Mouse (Mus musculus): ENCODE measurements around the gene Sec11a.
"Not testable (repeated sequence)": the region's sequence is repeated elsewhere in the genome, so short reads cannot be mapped to it uniquely, and the experiment has no call there.

The Sec11a gene

DNA sequence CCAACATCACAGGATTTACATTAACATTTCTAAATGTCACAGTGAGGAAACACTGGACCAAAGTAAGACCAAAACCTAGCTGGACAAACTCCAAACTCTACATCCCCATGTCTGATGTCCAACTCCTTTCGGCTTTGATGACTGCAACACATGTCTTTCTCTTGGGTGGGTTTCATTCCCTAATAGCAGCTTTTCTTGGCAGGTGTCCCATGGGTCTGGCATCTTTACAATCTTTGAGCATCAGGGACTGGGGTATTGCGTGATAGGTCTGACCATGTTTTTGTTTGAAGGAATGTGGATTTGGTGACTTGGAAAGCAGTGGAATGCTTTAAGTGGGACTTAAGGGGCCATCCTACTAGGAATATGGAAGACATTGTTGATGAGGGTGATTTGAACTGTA, 9.3 kb upstream of the Sec11a start:
- no peak for DNase-seq (ENCODE audit: low read depth, low spot score)

DNA sequence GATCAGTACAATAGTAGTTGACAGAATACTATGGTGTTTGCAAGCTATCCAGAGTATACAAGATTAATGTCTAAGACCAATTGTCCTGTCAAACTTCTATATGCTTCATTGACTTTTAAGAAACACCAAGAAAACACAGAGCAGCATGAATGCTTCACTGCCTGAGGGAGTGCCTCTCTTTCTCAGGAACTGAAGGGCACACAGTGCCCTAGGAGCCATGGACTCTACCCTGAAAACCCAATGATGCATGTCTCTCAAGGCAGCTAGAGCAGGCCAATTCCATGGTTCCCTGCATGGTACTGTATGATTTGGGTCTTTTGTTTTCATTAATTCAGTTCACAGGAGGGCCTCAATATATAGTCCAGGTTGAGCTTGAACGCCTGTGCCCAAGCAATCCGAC, 6.7 kb upstream of the Sec11a start:
- no peak for DNase-seq (ENCODE audit: low read depth, low spot score)

DNA sequence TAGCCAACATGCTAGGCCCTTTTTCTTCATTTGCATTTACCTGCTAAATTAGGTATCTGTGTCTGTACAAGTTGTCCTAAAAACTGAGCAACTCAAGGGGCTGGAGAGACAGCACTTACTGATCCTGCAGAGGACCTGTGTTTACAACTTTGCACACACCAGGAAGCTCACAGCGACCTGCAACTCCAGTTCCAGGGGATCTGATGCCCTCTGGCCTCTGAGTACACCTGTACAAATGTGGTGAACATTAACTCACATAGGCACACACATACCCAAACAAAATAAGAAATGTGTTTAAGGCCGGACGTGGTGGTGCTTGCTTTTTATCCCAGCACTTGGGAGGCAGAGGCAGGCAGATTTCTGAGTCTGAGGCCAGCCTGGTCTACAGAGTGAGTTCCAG, 4.6 kb upstream of the Sec11a start:
- no peak for DNase-seq (ENCODE audit: low read depth, low spot score)

DNA sequence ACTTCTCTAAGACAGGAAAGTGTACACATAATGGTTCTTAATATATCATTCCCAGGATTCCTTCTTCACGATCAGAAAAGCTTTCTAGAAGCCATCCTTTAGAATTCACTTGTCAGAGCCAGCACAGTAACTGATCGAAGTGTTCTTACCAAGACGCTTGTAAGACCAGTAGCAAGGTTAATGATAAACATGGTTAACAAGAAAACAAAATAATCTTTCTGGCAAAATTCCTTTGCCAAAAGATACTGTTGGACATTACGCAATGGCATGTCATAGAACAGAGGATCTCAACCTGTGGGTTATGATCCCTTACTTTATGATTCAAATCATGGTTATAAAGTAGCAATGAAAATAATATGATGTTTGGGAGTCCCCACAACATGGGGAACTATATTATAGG, 3.9 kb upstream of the Sec11a start:
- no peak for DNase-seq (ENCODE audit: low read depth, low spot score)

DNA sequence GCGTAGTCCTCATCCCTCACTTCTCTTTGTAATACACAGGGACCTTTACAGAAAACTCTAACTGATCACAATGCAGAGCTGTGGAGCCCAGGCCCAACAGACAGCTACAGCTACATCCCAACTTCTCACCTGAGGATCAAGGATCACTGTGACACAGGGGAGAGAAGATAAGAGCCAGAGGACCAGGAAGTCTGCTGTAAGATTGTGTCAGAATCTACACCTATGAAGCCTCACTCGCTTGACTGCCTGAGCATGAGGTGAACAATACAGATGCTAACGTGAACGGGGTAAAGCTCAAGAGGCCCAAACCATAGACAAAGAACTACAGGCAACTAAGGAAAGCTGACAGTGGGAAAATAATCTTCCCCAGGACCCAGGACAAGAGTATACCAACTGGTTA, 7.8 kb downstream of the Sec11a start:
- DNase-seq (ENCODE audit: low read depth, low spot score), result no peak

DNA sequence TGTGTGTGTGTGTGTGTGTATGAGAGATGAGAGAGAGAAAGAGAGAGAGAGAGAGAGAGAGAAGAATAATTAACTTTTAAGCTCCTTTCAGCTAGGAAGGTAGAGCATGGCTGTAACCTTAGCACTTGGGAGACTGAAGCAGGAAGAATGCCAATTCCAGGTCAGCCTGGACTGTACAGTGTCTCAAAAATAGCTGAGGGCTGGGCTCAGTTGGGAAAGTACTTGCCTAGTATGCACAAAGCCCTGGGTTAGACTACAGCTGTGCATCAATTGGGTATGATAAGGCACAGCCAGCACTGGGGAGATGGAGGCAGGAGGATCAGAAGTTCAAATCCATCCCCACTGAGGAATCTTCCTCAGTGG, 10.3 kb downstream of the Sec11a start:
- not testable (repeated sequence) for DNase-seq (ENCODE audit: low read depth, low spot score)

DNA sequence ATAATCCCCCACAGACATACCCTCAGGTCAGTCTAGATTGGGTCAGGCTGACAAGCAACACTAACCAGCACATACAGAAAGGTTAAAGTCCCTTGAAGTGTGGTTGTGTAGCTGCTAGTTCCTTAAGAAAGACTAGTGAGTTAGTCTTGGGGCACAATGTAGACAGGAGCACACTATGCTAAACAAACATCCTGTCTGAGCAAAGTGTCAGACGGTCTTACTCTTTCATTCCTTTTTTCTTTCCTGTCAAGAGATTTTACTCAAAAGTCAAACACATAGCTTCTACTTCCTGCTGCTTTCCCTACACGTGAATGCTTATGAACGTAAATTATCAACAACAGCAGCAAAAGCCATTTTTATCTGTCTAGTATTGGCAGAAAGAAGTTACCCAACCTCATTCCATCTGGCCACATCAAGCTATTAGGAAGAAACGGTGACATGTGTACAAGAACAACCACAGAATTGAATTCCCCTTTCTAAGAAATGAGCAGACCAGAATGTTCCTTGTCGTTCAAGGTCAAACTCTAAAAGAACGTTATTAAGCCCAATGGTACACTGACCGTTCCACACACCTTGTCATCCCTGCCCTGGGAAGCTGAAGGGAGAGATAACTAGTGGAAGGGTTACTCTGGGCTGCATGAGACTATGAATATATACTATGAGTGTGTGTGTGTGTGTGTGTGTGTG, 10.8 kb downstream of the Sec11a start:
- DNase-seq (ENCODE audit: low read depth, low spot score), result not testable (repeated sequence)

DNA sequence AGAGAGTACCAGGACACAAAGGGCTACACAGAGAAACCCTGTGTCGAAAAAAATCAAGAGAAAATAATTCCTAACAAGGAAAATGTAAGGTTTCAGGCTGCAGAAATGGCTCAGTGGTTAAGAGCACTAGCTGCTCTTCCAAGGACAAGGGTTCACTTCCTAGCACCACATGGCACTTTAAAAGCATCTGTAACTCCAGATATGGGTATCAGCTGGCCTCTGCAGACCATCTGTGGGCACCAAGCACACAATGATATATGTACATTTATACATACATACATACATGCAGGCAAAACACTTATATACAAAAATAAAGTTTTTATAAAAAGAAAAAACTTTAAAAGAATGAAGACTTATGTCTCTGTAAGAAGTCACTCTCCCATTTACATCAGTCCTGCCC, 11.7 kb downstream of the Sec11a start:
- DNase-seq (ENCODE audit: low read depth, low spot score), result no peak

DNA sequence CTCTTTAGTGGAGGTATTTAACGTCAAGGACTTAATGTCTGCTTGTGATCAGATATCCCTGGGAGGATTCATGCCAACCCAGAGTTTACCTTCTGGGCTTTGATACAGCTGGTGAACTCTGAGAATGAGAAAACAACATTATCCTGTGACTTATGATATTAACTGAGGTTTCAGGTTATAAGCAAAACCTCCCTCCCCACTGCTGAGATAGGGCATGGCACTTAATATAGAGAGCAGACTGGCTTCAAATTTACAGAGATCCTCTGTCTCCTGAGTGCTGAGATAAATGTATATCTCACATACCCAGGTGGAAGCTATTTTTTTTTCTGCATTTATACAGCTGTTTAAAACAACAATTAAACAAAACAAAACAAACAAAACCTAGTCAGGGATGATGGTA, 14.8 kb downstream of the Sec11a start:
- DNase-seq (ENCODE audit: low read depth, low spot score), result no peak

DNA sequence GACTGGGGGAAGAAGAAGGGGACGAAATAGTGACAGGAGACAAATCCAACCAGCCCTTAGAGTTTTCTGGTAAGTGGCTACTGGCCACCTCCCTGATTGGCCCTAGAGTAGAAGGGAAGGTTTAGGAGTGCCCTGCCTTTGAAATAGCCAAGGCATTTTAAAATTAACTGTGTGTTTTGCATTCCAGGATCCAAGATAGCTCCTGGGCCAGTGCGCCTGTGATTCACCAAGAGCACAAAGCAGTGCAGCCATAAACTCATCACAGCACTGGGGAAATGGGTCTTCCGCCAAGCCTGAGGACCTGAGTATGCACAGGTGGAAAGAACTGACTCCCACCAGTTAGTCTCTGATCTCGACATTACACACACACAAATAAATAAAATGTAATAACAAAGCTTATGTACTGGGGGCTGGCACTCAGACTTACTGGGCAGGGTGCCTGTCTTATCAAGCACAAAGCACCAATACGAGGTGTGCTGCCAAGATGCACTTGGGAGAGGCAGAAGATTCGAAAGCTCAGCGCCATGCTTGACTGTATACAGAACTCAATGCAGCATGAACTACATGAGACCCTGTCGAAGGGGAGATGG, 15.9 kb downstream of the Sec11a start:
- DNase-seq (ENCODE audit: low read depth, low spot score), result no peak

DNA sequence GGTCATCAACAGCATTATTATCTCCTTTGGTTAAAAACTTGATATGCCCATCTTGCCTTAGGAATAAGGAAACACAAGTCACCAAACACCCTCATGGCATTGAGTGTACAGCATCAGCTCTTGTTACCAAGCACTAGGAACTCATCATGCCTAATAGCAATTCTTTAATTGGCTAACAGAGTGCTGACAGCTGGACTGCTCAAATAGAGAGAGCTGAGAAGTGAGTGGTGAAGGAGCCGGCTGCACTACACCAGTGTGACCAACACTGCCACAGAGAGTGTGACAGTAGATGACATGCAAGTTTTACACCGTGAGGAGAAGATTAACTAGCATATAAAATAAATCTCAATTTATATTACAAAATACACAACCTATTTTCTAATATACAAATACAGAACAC, 24.4 kb downstream of the Sec11a start:
- DNase-seq (ENCODE audit: low read depth, low spot score), result no peak

DNA sequence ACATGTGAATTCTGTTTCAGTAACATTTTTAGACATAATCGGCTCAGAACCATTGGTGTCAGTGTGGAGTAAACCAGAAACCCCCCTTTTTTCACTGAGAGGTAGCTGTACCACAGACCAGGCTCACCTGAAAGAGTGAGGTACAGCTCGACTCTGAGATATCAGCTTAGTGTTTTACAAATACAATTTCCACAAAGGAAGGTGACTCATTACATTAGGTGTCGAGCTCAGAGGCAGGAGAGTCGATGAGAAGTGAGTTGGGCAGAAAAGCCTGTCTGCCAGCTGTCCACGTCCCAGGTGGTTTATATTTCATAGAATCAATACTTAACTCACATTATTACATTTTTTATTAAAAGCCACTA, 28.0 kb downstream of the Sec11a start:
- no peak for DNase-seq (ENCODE audit: low read depth, low spot score)

DNA sequence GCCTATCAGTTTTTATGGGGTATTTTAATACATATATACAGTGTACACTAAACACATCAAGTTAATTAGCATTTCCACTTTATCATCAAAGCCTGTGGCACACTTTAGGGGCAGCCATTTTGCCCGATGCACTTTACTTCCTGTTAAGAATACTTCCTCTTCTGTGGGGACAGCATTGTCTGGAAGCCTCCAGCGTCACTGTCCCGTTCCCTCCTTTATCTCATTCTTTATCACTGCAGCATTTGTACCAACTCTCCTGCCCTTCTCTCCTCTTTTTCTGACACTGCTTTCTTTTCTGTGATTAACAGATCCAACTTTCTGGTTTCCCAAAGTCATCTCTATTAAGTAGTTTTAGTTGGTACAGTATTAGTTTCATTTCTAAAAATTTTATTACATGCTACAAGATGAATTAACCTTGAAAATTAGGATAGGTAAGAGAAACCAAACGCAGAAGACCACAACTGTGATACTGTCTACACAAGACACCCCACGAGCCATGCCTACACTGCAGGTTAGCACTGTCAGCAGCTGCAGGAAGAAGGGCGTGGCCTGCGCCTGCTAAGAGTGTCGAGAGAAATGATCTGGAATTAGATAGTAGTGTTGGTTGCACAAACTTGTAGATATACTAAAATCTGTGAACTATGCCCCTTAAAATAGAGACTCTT, 28.5 kb downstream of the Sec11a start:
- no peak for DNase-seq (ENCODE audit: low read depth, low spot score)

DNA sequence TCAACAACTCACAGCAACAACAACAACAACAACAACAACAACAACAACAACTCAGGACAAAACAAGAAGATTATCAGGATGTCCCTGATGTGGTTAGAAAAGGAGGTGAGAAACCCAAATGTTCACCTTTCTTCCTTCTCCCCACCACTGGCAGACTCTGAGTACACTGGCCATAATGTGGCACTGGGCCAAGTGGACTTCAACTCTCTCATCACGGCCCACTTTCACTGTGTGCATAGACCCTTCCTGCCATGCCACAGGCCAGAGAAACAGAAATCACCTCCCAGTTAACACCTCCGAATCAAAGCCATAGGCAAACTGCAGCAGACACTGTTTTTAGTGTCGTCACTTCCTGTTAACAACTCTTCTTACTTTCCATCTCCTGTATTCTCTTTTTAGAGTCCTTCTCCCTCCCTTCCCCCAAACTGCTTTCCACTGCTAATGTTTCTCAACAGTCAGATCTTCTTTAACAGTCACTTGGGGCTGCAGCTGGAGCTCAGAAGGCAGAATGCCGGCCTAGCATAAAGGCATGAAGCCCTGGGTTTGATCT, 29.6 kb downstream of the Sec11a start:
- no peak for DNase-seq (ENCODE audit: low read depth, low spot score)

DNA sequence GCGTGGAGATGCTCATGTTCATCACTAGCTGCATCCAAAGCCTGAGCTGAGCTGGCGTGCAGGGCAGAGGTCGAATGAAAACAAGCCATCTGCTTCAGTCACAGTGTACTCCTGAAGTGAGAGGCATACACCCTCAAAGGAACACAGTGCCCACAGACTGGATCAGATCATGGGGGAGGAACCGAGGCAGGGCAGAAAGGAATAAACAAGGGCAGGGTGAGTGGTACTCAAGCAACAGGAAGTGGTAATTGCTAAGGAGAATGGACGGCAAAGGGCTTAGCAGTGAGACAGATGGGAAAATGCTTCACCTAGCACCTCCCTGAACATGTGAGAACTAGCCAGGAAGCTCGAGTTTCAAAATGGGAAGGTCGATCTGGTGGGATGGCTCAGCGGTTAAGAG, 35.1 kb downstream of the Sec11a start:
- no peak for DNase-seq (ENCODE audit: low read depth, low spot score)

DNA sequence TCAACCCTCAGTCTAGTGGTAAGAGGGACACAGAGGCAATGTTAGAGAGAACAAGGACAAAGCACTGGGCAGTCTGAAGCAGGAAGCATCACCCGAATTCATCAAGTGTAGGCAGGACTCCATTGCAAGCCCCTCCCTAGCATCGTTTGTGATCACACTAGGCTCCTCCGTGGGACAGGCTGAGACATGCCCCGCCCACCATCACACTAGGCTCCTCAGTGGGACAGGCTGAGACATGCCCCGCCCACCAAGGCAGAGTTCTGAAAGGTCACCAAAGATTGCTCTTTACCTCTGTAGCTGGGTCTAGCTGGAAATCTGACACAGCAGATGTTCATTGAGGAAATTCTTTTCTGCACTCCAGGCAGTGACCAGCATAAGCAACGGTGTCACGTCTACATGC, 36.5 kb downstream of the Sec11a start:
- no peak for DNase-seq (ENCODE audit: low read depth, low spot score)

DNA sequence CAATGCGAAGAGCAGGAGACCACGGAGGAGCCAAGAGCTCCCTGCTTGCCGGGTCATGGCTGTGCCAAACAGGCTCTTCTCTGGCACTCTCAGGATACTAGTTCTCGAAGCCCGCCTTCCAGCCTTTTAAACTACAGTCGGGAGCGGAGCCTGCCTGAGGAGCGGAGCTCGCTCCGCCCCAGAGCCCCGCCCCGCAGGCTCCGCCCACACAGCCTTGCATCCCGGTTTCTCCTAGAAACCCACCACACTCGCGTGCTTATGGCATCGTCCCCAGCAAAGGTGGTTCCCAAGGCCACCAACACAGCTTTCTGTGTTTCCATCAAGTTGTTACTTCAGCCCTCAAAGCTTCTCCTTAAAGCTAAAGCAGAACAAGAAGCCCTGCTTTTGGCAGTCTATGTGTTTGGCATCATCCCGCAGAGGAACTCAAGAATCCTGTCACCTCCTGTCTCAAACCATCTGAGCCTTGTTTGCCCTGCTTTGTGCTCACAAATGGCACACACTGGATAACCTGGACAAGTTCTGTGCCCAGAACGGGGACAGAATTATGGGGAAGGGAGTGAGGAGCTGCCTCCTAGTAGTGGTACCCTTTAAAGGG, 42.6 kb downstream of the Sec11a start, which contains the start of gene Nmb:
TSS of gene Nmb (minus strand) at position 156 of the 595 bp plus-strand sequence.
- DNase-seq (ENCODE audit: low read depth, low spot score), result peak; percentile 31

DNA sequence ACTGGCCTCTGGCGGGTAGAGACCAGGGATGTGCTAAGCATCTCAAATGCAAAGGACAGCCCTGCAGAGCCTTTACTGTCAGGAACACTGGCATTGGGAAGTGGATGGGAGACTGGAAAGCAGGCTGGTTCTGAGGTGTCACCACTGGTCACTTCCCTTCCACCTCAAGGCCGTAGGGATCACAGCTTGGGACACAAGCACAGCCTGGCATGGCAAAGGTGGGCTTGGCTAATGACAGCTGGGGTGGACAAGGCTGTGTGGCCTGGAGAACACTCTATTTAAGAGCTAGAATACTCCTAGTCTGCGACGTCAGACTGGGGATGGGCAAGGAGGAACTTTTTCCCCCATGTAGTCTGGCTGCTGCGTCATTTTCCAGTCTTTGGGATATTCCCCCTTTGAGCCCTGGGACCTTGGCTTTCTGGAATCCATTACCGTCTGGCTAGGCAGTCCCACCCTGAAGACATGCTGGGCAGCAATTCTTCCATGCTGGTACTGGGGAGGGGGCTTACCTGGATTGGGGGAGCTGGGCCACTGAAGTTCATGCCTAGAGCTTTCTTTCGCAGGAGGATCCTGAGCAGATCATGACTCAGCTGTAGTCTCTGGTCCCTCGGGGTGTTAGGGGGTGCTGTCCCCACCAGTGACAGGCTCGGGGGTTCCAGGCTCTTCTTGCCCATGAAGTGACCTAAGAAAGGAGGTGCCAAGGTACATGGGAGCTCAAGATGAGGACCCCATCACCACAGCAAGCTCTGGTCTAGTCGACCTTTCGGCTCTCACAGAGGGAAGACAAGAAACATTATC, 43.8 kb downstream of the Sec11a start:
- DNase-seq (ENCODE audit: low read depth, low spot score), result no peak

DNA sequence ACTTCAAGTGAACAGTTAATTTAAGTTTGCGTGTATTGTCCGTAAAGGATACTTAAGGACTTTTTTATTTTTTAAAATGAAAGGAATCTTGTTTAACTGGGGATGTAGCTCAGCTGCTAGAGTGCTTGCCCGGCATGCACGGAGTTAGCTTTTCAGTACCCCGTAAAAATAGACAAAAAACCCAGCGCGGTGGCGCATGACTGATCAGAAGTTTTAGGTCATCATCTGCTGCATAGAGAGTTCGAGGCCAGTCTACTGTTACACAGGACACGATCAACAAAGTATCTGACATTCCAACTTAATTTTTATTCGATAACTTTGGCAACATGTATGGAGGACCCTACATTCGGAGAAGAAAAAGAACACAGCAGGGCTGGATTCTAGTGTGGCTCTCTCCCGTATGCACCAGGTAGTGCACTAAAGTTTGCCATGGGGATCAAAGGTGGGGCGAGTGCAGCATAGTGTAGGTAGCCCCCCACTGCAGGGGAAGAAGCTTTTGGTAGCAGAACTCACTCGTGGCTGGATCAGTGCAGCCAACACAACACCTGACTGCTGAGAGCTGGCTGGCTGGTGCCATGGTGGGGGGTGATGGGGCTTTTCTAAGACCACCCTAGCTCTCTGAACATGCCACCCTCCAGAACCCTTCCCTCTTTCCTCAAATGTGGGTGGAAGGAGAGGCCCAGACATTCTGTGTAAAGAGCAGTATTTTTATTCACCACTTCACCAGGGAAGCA, 45.9 kb downstream of the Sec11a start:
- DNase-seq (ENCODE audit: low read depth, low spot score), result peak; percentile 24

DNA sequence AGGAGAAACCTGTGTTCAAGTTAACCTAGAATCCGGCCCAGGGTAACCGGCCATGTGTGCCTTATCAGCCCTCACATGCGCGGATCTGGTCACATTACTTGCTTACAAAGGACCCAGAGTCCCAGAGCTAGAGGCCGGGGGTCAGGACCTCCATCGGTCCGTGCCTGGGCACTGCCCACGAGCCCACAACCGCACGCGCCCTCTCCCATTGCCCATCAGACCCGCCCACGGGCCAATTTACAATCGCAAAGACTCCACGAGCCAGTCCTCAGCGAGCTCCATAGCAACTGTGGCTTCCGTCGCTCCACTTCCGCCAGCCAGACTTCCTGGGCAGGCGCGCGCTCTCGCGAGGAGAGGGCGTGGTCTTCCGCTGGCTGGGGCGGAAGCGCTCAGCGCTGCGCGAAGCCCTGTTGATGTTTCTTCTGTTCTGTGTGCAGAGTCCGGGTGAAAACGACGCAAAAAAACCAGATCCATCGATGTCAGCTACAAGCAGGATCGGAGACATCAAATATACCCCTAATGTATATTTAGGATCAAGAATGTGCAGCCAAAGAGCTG, 46.6 kb downstream of the Sec11a start, which contains the start of gene Wdr73:
TSS of gene Wdr73 (minus strand) at position 326 of the 558 bp plus-strand sequence.
- DNase-seq (ENCODE audit: low read depth, low spot score), result peak; percentile 78

DNA sequence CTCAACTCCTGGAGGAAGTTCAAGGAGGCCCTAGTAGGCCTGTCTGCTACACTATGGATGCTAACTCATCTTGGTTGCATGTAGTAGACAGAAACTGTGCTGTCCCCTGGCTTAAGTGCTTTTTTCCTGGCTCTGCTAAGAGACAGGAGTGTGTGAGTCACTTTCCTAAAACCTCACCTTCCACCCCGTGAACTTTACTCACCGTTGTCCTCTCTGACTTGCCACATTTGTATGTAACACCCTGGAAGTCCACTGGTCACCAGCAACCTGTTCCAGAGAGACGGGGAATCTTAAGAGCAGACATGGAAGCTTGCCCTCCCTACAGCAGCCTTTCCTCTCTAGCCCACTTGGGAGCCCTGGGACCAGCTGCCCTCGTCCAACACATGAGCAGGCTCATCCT, 49.9 kb downstream of the Sec11a start:
- no peak for DNase-seq (ENCODE audit: low read depth, low spot score)
